Mouse (Mus musculus): ENCODE measurements around the gene Shc1. TPM values are rescaled to one million over a fixed set of nuclear protein-coding genes. Genes with fewer than 3 reads are reported as not detected.

The Shc1 gene
- total and polyA plus RNA-seq, 3 experiments: 23.1 to 40.6 (median 32.3) TPM

- TF ChIP-seq E2F4 (IDR thresholded peaks at IDR 0.05; ENCODE audit: insufficient replicate concordance, low read depth, low read length) (no peak), CTCF (conservative IDR thresholded peaks at IDR 0.05 in 1 of 2, IDR thresholded peaks at IDR 0.05 in 1 of 2; ENCODE audit: low read depth in 2 of 2, low read length in 2 of 2) (no peak), CHD2 (IDR thresholded peaks at IDR 0.05; ENCODE audit: low read length) (no peak), HCFC1 (IDR thresholded peaks at IDR 0.05; ENCODE audit: low read depth, low read length) (no peak)
Measured at GRCm38 (mm10) chr3:89382950-89383349, 35.3 kb upstream of the Shc1 start (continued).

GRCm38 (mm10) chr3:89383651-89384255, 34.5 kb upstream of the Shc1 start:
- no peak for DNase-seq (ENCODE audit: extremely low read depth)
- H3K4me2 ChIP-seq (ENCODE audit: insufficient read depth, low read depth, poor library complexity, severe bottlenecking): no peak overlapping the region
- no peak overlapping the region for H3K4me3 ChIP-seq (replicated peaks in 1 of 3; ENCODE audit: low read depth in 2 of 3, low read length in 2 of 3, poor library complexity in 1 of 3)
- TF ChIP-seq IRF4 (IDR thresholded peaks at IDR 0.05; ENCODE audit: low read depth, low read length) (no peak), ZMIZ1 (IDR thresholded peaks at IDR 0.05; ENCODE audit: low read depth, low read length) (no peak), KAT2A (IDR thresholded peaks at IDR 0.05; ENCODE audit: insufficient replicate concordance, low read length) (no peak), TCF12 (IDR thresholded peaks at IDR 0.05; ENCODE audit: low read depth, low read length) (no peak), ELF1 (IDR thresholded peaks at IDR 0.05; ENCODE audit: low read depth, low read length) (no peak), GABPA (IDR thresholded peaks at IDR 0.05; ENCODE audit: insufficient replicate concordance, low read depth, low read length) (no peak), PAX5 (IDR thresholded peaks at IDR 0.05; ENCODE audit: low read length) (no peak), ZKSCAN1 (IDR thresholded peaks at IDR 0.05; ENCODE audit: borderline replicate concordance, low read depth, low read length) (no peak), MAFK (IDR thresholded peaks at IDR 0.05; ENCODE audit: insufficient replicate concordance, low read length) (no peak), NELFE (IDR thresholded peaks at IDR 0.05; ENCODE audit: low read depth, low read length) (no peak), SMC3 (IDR thresholded peaks at IDR 0.05; ENCODE audit: low read depth, low read length) (no peak), MAZ (IDR thresholded peaks at IDR 0.05; ENCODE audit: low read depth, low read length) (no peak), MAX (IDR thresholded peaks at IDR 0.05; ENCODE audit: low read length) (no peak), EP300 (IDR thresholded peaks at IDR 0.05; ENCODE audit: low read length) (no peak), BHLHE40 (IDR thresholded peaks at IDR 0.05; ENCODE audit: low read depth, low read length) (no peak), JUND (conservative IDR thresholded peaks at IDR 0.05; ENCODE audit: low read depth, low read length) (no peak), TBP (conservative IDR thresholded peaks at IDR 0.05; ENCODE audit: low read depth, low read length) (no peak), CTCF (conservative IDR thresholded peaks at IDR 0.05 in 1 of 2, IDR thresholded peaks at IDR 0.05 in 1 of 2; ENCODE audit: low read depth in 2 of 2, low read length in 2 of 2) (no peak), NRF1 (IDR thresholded peaks at IDR 0.05; ENCODE audit: low read depth, low read length) (no peak)
- H3K36me3 ChIP-seq (replicated peaks in 1 of 2; ENCODE audit: control insufficient read depth in 1 of 2, insufficient read depth in 1 of 2, low read length in 1 of 2): peaks cover 39 to 60% of the 10 kb centered on the region in 2 experiments
- no peaks in the 10 kb centered on the region for H3K9me3 ChIP-seq (replicated peaks; ENCODE audit: low read length)
- no peak overlapping the region for H3K27ac ChIP-seq (ENCODE audit: insufficient read depth, low read depth)
- H3K27me3 ChIP-seq (replicated peaks): no peaks in the 10 kb centered on the region
- dilution Hi-C loops (cut with MboI; ENCODE audit: extremely low pct_ligation_motif_present, extremely low pct_unique_long_range_greater_than_20kb, low sequenced_read_pairs) (no loop called here), in situ Hi-C loops (cut with MboI; ENCODE audit: low pct_ligation_motif_present, low pct_unique_long_range_greater_than_20kb, low sequenced_read_pairs) (no loop called here)
- H3K4me1 ChIP-seq (ENCODE audit: control insufficient read depth in 1 of 2, insufficient read depth in 2 of 2): peaks cover 30 to 97% of the 10 kb centered on the region in 2 experiments
- H3K79me2 ChIP-seq (replicated peaks; ENCODE audit: control insufficient read depth, extremely low read depth, insufficient read depth, poor library complexity, severe bottlenecking): peaks cover 57% of the 10 kb centered on the region
- H3K9ac ChIP-seq (ENCODE audit: insufficient read depth, low read depth): no peak overlapping the region
